Mouse (Mus musculus): Measurements from ENCODE around the gene Snd1. TPM values are rescaled to one million over a fixed set of nuclear protein-coding genes. Genes with fewer than 3 reads are reported as not detected.

The Snd1 gene
- polyA plus RNA-seq, 1 experiment from 2014 or later, result 127 TPM

DNA sequence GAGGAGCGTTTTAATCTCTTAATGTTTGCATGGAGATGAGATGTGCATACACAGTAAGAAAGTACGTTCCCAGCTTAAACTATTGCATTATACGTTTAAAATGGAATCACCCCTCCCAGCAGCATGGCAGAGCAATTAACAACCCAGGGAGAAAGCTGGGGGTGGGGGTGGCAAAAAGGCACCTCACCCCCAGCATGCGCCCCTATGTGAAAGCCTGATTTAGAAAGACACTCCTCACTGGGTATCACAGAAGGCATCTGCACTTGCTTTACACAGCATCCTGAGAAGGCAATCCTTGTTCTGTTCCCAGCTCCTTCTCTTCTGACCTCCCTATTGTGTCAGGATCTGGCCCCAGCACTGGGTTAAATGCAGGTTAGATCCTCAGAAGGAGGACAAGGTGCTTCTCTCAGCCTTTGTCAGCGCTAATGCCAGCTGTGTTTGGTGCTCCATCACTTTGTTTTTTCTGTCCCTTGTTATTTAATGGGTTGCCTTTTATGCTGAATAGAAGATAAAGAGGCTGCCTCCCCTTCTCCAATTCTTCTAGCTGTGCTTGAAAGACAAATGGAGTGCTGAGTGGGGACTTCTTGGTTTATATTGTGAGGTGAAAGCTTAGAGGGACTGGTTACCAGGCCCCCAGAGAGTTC is 287.3 kb downstream of the Snd1 start:
- Histone ChIP-seq H3K27ac (ENCODE audit: low read depth, low read length) (no peak overlapping the region), H3K36me3 (ENCODE audit: control insufficient read depth, insufficient read depth, low read length) (no peaks in the 10 kb centered on the region), H3K9ac (ENCODE audit: low read depth, low read length) (no peak overlapping the region), H3K4me3 (ENCODE audit: low read length) (no peak overlapping the region), H3K9me3 (ENCODE audit: control insufficient read depth, low read length) (no peaks in the 10 kb centered on the region), H3K4me1 (ENCODE audit: control insufficient read depth, insufficient read depth, low read length) (peaks cover 11% of the 10 kb centered on the region; the same call in 1 of the 2 replicates), H3K4me2 (replicated peaks; ENCODE audit: low read depth, low read length) (no peak overlapping the region), H3K27me3 (ENCODE audit: control insufficient read depth, insufficient read depth, low read length) (no peaks in the 10 kb centered on the region)
- ATAC-seq (ENCODE audit: low FRiP score, low TSS enrichment), result no peak
- WGBS, result 33% methylated on average over 5 of the region's 5 CpGs

DNA sequence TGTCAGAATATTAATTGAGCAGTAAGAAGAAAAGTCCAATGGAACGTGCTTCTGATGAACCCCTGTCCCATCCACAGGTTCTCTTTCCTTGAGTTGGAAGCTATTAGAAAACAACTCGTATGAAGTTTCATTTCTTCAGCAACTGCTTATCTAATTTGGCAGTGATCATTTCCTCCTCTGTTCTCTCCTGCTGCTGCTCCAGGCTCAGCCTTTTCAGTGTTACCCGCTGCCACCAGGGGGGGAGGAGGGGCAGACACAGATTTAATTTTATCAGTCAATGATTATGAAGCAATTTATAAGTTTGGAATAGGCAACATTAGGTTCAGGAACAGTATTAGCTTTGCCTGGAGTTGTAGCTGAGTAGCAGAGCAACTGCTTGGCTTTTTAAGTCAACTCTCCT is 291.7 kb downstream of the Snd1 start:
- ATAC-seq (ENCODE audit: low FRiP score, low TSS enrichment), result no peak
- H3K4me1 ChIP-seq (ENCODE audit: control insufficient read depth, insufficient read depth, low read length), result peaks cover 10% of the 10 kb centered on the region; the same call in 1 of the 2 replicates
- H3K4me2 ChIP-seq (replicated peaks; ENCODE audit: low read depth, low read length), result no peak overlapping the region
- H3K4me3 ChIP-seq (ENCODE audit: low read length), result no peak overlapping the region
- H3K9me3 ChIP-seq (ENCODE audit: control insufficient read depth, low read length), result no peaks in the 10 kb centered on the region
- 69% methylated on average over 3 of the region's 3 CpGs for WGBS
- H3K27me3 ChIP-seq (ENCODE audit: control insufficient read depth, insufficient read depth, low read length), result no peaks in the 10 kb centered on the region
- H3K27ac ChIP-seq (ENCODE audit: low read depth, low read length), result no peak overlapping the region
- H3K36me3 ChIP-seq (ENCODE audit: control insufficient read depth, insufficient read depth, low read length), result no peaks in the 10 kb centered on the region; the same call in 1 of the 2 replicates
- no peak overlapping the region for H3K9ac ChIP-seq (ENCODE audit: low read depth, low read length)

DNA sequence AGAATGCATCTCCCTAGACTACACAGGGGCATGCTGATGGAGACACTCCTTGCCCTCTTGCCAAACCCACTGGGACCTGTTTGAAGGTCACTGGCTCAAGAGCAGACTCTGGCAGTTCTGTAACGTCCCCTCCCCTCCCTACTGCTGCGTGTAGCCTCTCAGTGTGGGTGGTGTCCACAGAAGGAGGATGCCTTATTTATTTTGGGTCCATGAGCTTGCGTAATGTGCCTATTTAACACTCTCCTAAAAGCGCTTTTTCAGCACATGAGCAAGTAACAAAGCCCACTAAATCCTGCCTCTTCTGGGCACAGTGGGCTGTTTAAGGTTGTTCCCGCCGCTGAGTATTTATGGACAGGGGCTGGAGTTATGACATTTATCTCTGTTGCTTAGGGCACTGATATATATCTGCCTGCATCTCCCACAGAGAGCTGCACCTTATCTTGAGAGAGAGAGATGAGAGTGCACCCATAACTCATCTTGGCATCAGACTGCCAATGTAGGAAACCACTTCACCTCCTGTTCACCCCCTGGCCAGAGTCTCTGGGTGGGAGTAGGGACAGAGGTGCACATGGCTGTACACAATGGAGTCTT is 293.0 kb downstream of the Snd1 start:
- no peaks in the 10 kb centered on the region for H3K27me3 ChIP-seq (ENCODE audit: control insufficient read depth, insufficient read depth, low read length)
- no peak overlapping the region for H3K4me2 ChIP-seq (replicated peaks; ENCODE audit: low read depth, low read length)
- no peak overlapping the region for H3K9ac ChIP-seq (ENCODE audit: low read depth, low read length)
- ATAC-seq (ENCODE audit: low FRiP score, low TSS enrichment), result no peak
- 47% methylated on average over 6 of the region's 6 CpGs for WGBS
- H3K4me3 ChIP-seq (ENCODE audit: low read length), result no peak overlapping the region
- no peak overlapping the region for H3K27ac ChIP-seq (ENCODE audit: low read depth, low read length)
- H3K9me3 ChIP-seq (ENCODE audit: control insufficient read depth, low read length), result no peaks in the 10 kb centered on the region
- H3K4me1 ChIP-seq (ENCODE audit: control insufficient read depth, insufficient read depth, low read length), result peaks cover 7% of the 10 kb centered on the region; the same call in 1 of the 2 replicates
- no peaks in the 10 kb centered on the region; the same call in 1 of the 2 replicates for H3K36me3 ChIP-seq (ENCODE audit: control insufficient read depth, insufficient read depth, low read length)

DNA sequence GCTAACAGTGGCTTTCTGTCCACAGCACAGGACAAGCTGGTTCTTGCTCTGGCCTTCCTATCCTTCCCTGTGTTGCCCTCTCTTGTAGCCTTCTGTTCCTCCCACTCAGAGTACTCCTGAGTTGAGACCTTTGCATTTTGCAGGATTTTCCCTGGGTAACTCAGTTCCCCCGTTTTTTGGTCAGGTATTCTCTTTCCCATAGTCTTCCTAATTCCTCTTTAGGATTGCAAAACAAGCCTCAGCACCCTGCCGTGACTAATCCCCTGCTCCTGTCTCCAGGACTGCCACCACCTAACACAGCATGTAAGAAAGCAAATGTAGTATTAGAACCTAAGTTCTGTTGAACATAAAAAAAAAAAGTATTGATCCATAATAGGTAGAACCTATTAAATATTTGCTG is 296.4 kb downstream of the Snd1 start:
- Histone ChIP-seq H3K9ac (ENCODE audit: low read depth, low read length) (no peak overlapping the region), H3K27ac (ENCODE audit: low read depth, low read length) (no peak overlapping the region), H3K9me3 (ENCODE audit: control insufficient read depth, low read length) (no peaks in the 10 kb centered on the region), H3K36me3 (ENCODE audit: control insufficient read depth, insufficient read depth, low read length) (no peaks in the 10 kb centered on the region; the same call in 1 of the 2 replicates), H3K4me2 (replicated peaks; ENCODE audit: low read depth, low read length) (no peak overlapping the region), H3K27me3 (ENCODE audit: control insufficient read depth, insufficient read depth, low read length) (no peaks in the 10 kb centered on the region), H3K4me1 (ENCODE audit: control insufficient read depth, insufficient read depth, low read length) (no peaks in the 10 kb centered on the region), H3K4me3 (ENCODE audit: low read length) (no peak overlapping the region)
- no peak for ATAC-seq (ENCODE audit: low FRiP score, low TSS enrichment)
- 67% methylated on average over 2 of the region's 2 CpGs for WGBS

DNA sequence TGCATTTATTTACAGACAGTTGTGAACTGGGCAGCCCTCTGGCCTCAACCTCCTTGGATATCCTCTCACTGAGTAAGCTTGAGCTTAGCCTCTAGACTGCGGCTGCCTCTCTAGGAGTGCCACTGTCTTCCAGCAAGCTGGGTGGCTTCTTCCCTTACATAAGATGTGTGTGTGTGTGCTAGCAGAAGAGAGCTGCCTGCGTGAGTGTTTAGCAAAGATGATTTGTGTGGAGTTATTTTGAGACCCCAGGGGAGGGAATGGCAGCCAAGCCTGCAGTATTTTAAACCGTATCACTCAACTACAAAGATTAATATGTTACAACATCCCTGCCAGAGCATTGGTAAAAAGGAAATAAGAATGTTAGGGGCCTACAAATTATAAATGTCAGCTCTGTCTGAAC is 306.8 kb downstream of the Snd1 start:
- Histone ChIP-seq H3K9me3 (ENCODE audit: control insufficient read depth, low read length) (no peaks in the 10 kb centered on the region), H3K9ac (ENCODE audit: low read depth, low read length) (no peak overlapping the region), H3K4me1 (ENCODE audit: control insufficient read depth, insufficient read depth, low read length) (peaks cover 3% of the 10 kb centered on the region; the same call in 1 of the 2 replicates), H3K36me3 (ENCODE audit: control insufficient read depth, insufficient read depth, low read length) (no peaks in the 10 kb centered on the region), H3K4me3 (ENCODE audit: low read length) (no peak overlapping the region), H3K4me2 (replicated peaks; ENCODE audit: low read depth, low read length) (no peak overlapping the region), H3K27ac (ENCODE audit: low read depth, low read length) (no peak overlapping the region), H3K27me3 (ENCODE audit: control insufficient read depth, insufficient read depth, low read length) (no peaks in the 10 kb centered on the region)
- 53% methylated on average over 3 of the region's 3 CpGs for WGBS
- no peak for ATAC-seq (ENCODE audit: low FRiP score, low TSS enrichment)

DNA sequence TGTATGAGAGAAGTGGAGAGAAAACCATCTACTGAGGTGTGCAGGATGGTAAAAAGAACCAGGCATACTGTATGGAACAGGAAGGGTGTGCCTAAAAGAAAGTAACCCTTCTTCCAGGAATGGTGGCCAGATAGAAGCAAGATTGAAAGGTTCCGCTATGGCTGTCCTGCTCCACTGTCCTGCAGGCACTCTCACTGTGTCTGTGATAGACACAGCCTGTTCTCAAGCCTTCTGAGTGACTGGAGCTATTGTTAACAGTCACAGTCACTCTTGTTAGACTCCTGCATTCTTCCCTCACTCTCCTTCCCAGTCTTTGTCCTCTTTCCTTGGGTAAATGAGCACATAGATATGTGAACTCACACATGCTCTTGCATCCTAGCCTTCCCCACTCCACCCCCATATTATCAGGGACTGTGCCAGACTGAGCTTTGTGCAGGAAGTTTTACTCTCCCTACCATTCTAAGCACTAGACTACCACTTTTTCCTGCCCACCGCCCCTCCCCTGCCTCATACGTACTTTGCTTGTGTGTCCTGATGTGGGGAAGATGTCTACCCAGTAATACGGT is 308.2 kb downstream of the Snd1 start:
- Histone ChIP-seq H3K9me3 (ENCODE audit: control insufficient read depth, low read length) (no peaks in the 10 kb centered on the region), H3K9ac (ENCODE audit: low read depth, low read length) (no peak overlapping the region), H3K27ac (ENCODE audit: low read depth, low read length) (no peak overlapping the region), H3K4me3 (ENCODE audit: low read length) (no peak overlapping the region), H3K36me3 (ENCODE audit: control insufficient read depth, insufficient read depth, low read length) (no peaks in the 10 kb centered on the region), H3K4me2 (replicated peaks; ENCODE audit: low read depth, low read length) (no peak overlapping the region), H3K27me3 (ENCODE audit: control insufficient read depth, insufficient read depth, low read length) (no peaks in the 10 kb centered on the region), H3K4me1 (ENCODE audit: control insufficient read depth, insufficient read depth, low read length) (peaks cover 3% of the 10 kb centered on the region; the same call in 1 of the 2 replicates)
- no peak for ATAC-seq (ENCODE audit: low FRiP score, low TSS enrichment)
- WGBS, result 88% methylated on average over 4 of the region's 4 CpGs

DNA sequence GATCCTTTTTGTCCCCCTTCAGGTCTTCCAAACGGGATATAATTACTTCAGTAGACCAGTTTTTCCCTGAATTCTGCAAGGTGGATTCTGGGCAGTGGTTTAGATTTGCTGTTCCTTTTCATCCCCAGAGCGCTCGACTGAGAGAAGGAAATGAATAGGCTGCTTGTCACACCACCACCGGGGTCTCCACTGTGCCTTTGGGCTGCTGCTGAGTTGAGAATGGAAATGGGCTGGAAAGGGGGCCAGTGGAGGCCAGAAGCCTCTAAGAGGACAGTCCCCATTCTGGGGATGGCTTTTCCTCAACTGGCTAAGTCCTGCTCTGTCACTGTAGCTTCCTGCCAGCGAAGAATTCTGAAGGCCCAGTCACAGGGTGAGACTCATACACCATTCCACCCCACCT is 309.0 kb downstream of the Snd1 start:
- no peak overlapping the region for H3K4me3 ChIP-seq (ENCODE audit: low read length)
- no peak overlapping the region for H3K27ac ChIP-seq (ENCODE audit: low read depth, low read length)
- 74% methylated on average over 5 of the region's 5 CpGs for WGBS
- no peaks in the 10 kb centered on the region for H3K9me3 ChIP-seq (ENCODE audit: control insufficient read depth, low read length)
- H3K9ac ChIP-seq (ENCODE audit: low read depth, low read length), result no peak overlapping the region
- no peak for ATAC-seq (ENCODE audit: low FRiP score, low TSS enrichment)
- H3K4me1 ChIP-seq (ENCODE audit: control insufficient read depth, insufficient read depth, low read length), result peaks cover 3% of the 10 kb centered on the region; the same call in 1 of the 2 replicates
- H3K27me3 ChIP-seq (ENCODE audit: control insufficient read depth, insufficient read depth, low read length), result no peaks in the 10 kb centered on the region
- H3K4me2 ChIP-seq (replicated peaks; ENCODE audit: low read depth, low read length), result no peak overlapping the region
- no peaks in the 10 kb centered on the region for H3K36me3 ChIP-seq (ENCODE audit: control insufficient read depth, insufficient read depth, low read length)

DNA sequence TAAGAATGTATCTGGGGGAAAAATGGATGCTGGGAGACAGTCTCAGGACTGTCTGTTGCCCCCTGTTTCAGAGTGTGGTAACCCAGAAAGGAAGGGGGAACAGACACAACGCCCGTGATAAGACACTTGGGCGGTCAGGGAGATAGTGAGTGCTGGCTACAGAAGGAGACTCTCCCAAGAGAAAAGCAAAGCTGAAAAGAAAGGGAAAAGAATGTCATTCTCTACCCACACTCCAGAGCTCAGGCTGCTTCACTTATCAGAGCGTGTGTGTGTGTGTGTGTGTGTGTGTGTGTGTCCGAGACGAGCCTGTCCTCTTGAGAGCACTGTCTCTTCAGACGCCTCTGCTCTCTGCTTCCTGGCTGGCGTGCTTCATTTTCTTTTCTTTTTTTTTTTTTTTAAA is 310.8 kb downstream of the Snd1 start:
- Histone ChIP-seq H3K36me3 (ENCODE audit: control insufficient read depth, insufficient read depth, low read length) (no peaks in the 10 kb centered on the region), H3K9me3 (ENCODE audit: control insufficient read depth, low read length) (no peaks in the 10 kb centered on the region), H3K27me3 (ENCODE audit: control insufficient read depth, insufficient read depth, low read length) (no peaks in the 10 kb centered on the region), H3K9ac (ENCODE audit: low read depth, low read length) (no peak overlapping the region), H3K27ac (ENCODE audit: low read depth, low read length) (no peak overlapping the region), H3K4me3 (ENCODE audit: low read length) (no peak overlapping the region), H3K4me2 (replicated peaks; ENCODE audit: low read depth, low read length) (no peak overlapping the region), H3K4me1 (ENCODE audit: control insufficient read depth, insufficient read depth, low read length) (peaks cover 3% of the 10 kb centered on the region; the same call in 1 of the 2 replicates)
- 76% methylated on average over 8 of the region's 8 CpGs for WGBS
- no peak for ATAC-seq (ENCODE audit: low FRiP score, low TSS enrichment)

DNA sequence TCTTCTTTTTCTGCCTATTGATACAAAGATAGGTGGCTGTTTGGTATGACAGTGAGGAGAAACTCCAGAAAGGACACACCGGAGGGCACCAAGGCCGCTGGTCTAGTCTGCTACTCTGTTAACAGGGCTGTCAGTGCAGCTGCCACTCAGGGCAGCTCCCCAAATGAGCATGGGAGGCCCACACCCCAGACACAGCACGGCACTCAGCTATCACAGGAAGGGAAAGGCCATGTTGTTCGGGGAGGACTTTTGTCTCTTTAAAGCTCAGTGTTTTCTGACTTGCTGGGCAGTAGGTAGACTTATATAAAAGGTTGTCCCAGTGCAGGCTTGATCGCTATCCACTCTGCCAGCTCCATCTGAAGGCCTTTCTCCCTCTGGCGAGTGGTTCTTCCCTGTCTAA is 312.2 kb downstream of the Snd1 start:
- Histone ChIP-seq H3K27me3 (ENCODE audit: control insufficient read depth, insufficient read depth, low read length) (no peaks in the 10 kb centered on the region), H3K9me3 (ENCODE audit: control insufficient read depth, low read length) (no peaks in the 10 kb centered on the region), H3K9ac (ENCODE audit: low read depth, low read length) (no peak overlapping the region), H3K36me3 (ENCODE audit: control insufficient read depth, insufficient read depth, low read length) (no peaks in the 10 kb centered on the region), H3K4me2 (replicated peaks; ENCODE audit: low read depth, low read length) (no peak overlapping the region), H3K4me3 (ENCODE audit: low read length) (no peak overlapping the region), H3K4me1 (ENCODE audit: control insufficient read depth, insufficient read depth, low read length) (no peaks in the 10 kb centered on the region), H3K27ac (ENCODE audit: low read depth, low read length) (no peak overlapping the region)
- no peak for ATAC-seq (ENCODE audit: low FRiP score, low TSS enrichment)
- 58% methylated on average over 6 of the region's 6 CpGs for WGBS
